Mouse (Mus musculus): ENCODE data around the gene Atp1a4. TPM values are rescaled to one million over a fixed set of nuclear protein-coding genes. Genes with fewer than 3 reads are reported as not detected.

Gene Atp1a4
- polyA plus RNA-seq, 1 experiment from 2014 or later = not detected

DNA sequence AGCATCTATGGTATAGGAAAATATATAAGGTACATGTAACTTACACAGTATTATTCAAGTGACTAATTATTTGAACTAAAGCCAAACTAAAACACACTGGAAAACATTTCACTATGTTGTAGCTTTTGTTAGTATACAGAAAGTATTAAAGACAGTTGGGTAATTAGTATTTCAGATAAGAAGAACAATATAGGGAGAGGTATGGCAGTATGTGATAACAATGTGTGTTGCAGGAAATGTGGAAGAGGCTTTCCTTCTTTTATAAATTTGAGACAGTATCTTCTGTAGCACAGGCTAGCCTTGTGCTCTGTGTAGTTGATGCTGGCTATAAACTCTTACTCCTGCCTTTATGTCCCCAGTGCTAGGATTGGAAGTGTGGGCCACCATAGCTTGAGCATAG is 74.3 kb downstream of the Atp1a4 start:
- no peaks in the 10 kb centered on the region for H3K9me3 ChIP-seq (ENCODE audit: control insufficient read depth, low read length)
- H3K4me2 ChIP-seq (replicated peaks; ENCODE audit: low read depth) = no peak overlapping the region
- no peak for DNase-seq (ENCODE audit: low spot score)
- H3K27me3 ChIP-seq (ENCODE audit: control insufficient read depth, insufficient read depth, low read length) = no peaks in the 10 kb centered on the region
- H3K4me3 ChIP-seq (ENCODE audit: low read depth, low read length) = no peak overlapping the region
- TF ChIP-seq EP300 (optimal IDR thresholded peaks at IDR 0.05) (no peak), CTCF (IDR thresholded peaks at IDR 0.05; ENCODE audit: low read depth) (no peak)
- no peaks in the 10 kb centered on the region for H3K4me1 ChIP-seq (replicated peaks; ENCODE audit: control insufficient read depth, insufficient read depth)
- H3K9ac ChIP-seq (ENCODE audit: low read length) = no peak overlapping the region
- H3K27ac ChIP-seq (replicated peaks) = no peak overlapping the region
- H3K36me3 ChIP-seq (ENCODE audit: control insufficient read depth, insufficient read depth, low read length) = peaks cover 25% of the 10 kb centered on the region
- no peak for ATAC-seq (ENCODE audit: low FRiP score, low TSS enrichment)

DNA sequence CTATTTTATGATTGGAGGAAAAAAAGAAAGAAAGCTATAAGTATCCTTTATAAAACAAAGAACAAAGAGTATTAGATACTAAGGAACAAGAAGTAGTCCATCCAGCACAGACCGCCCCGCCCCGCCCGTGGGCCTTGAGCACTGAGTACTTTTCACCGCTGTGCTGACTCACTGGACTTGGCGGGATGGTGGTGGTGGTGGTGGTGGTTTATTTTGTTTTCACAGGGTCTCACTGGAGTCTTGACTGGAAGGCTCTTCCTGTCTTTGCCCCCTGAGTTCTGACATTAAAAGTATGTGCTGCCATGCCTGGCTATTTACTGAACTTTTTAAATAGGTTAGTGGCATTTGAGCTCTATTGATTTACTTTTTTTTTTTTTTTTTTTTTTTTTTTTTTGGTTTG is 75.2 kb downstream of the Atp1a4 start:
- H3K4me2 ChIP-seq (replicated peaks; ENCODE audit: low read depth) = no peak overlapping the region
- DNase-seq (ENCODE audit: low spot score) (no peak), ATAC-seq (ENCODE audit: low FRiP score, low TSS enrichment) (no peak)
- WGBS = 96% methylated on average over 6 of the region's 6 CpGs
- H3K9ac ChIP-seq (ENCODE audit: low read length) = no peak overlapping the region
- no peak overlapping the region for H3K27ac ChIP-seq (replicated peaks)
- no peaks in the 10 kb centered on the region for H3K4me1 ChIP-seq (replicated peaks; ENCODE audit: control insufficient read depth, insufficient read depth)
- no peaks in the 10 kb centered on the region for H3K9me3 ChIP-seq (ENCODE audit: control insufficient read depth, low read length)
- TF ChIP-seq EP300 (optimal IDR thresholded peaks at IDR 0.05) = no peak
- TF ChIP-seq CTCF (IDR thresholded peaks at IDR 0.05; ENCODE audit: low read depth) = no peak
- H3K27me3 ChIP-seq (ENCODE audit: control insufficient read depth, insufficient read depth, low read length) = no peaks in the 10 kb centered on the region
- H3K4me3 ChIP-seq (ENCODE audit: low read depth, low read length) = no peak overlapping the region
- peaks cover 17% of the 10 kb centered on the region for H3K36me3 ChIP-seq (ENCODE audit: control insufficient read depth, insufficient read depth, low read length)

DNA sequence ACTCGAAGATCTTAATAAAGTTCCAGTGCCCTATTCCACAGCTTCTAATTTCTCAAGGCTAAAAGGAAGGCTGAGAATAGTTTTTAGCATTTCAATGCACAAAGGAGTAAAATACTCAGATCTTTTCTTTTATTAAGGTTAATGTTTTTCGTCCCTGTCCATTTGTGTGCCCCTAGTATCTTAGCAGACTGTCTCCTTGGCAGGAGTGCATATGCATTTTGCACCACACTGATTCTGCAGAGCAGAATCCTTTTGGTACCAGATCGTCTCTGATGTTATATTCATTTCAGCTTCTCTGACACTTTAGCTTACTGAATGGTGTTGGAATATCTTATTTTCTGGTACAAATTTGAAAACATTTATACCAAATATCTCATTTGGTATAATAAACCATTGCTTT is 76.4 kb downstream of the Atp1a4 start:
- Histone ChIP-seq H3K27ac (replicated peaks) (no peak overlapping the region), H3K4me1 (replicated peaks; ENCODE audit: control insufficient read depth, insufficient read depth) (no peaks in the 10 kb centered on the region), H3K36me3 (ENCODE audit: control insufficient read depth, insufficient read depth, low read length) (peaks cover 9% of the 10 kb centered on the region), H3K4me2 (replicated peaks; ENCODE audit: low read depth) (no peak overlapping the region), H3K4me3 (ENCODE audit: low read depth, low read length) (no peak overlapping the region), H3K9ac (ENCODE audit: low read length) (no peak overlapping the region), H3K9me3 (ENCODE audit: control insufficient read depth, low read length) (no peaks in the 10 kb centered on the region), H3K27me3 (ENCODE audit: control insufficient read depth, insufficient read depth, low read length) (no peaks in the 10 kb centered on the region)
- TF ChIP-seq EP300 (optimal IDR thresholded peaks at IDR 0.05) (no peak), CTCF (IDR thresholded peaks at IDR 0.05; ENCODE audit: low read depth) (no peak)
- ATAC-seq (ENCODE audit: low FRiP score, low TSS enrichment) = no peak
- WGBS = 94% methylated on average over 3 of the region's 3 CpGs
- no peak for DNase-seq (ENCODE audit: low spot score)

DNA sequence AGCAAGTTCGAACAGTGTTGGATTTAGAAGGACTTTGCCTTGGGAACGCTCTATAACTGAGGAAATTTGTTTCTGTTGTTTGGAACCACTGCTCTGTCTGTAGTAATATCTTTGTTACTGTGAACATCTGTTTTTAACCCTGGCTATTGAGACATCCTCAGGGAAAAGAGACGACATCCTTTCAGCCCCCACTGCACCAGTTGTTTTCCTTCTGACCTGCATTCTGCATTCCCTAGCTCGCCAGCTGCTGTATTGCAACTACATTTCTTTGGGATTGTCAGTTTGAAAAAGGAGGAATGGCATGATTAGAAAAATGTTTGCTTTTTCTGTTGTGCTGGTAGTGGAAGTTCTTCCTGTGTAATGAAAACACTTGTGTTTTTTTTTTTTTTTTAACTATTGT is 77.3 kb downstream of the Atp1a4 start:
- ATAC-seq (ENCODE audit: low FRiP score, low TSS enrichment) (no peak), DNase-seq (ENCODE audit: low spot score) (no peak)
- Histone ChIP-seq H3K27ac (replicated peaks) (no peak overlapping the region), H3K4me3 (ENCODE audit: low read depth, low read length) (no peak overlapping the region), H3K36me3 (ENCODE audit: control insufficient read depth, insufficient read depth, low read length) (peaks cover 5% of the 10 kb centered on the region; the same call in 1 of the 2 replicates), H3K27me3 (ENCODE audit: control insufficient read depth, insufficient read depth, low read length) (no peaks in the 10 kb centered on the region), H3K4me2 (replicated peaks; ENCODE audit: low read depth) (no peak overlapping the region), H3K9ac (ENCODE audit: low read length) (no peak overlapping the region), H3K9me3 (ENCODE audit: control insufficient read depth, low read length) (no peaks in the 10 kb centered on the region), H3K4me1 (replicated peaks; ENCODE audit: control insufficient read depth, insufficient read depth) (no peaks in the 10 kb centered on the region)
- 35% methylated on average over 4 of the region's 4 CpGs for WGBS
- no peak for TF ChIP-seq CTCF (IDR thresholded peaks at IDR 0.05; ENCODE audit: low read depth)
- TF ChIP-seq EP300 (optimal IDR thresholded peaks at IDR 0.05) = no peak

DNA sequence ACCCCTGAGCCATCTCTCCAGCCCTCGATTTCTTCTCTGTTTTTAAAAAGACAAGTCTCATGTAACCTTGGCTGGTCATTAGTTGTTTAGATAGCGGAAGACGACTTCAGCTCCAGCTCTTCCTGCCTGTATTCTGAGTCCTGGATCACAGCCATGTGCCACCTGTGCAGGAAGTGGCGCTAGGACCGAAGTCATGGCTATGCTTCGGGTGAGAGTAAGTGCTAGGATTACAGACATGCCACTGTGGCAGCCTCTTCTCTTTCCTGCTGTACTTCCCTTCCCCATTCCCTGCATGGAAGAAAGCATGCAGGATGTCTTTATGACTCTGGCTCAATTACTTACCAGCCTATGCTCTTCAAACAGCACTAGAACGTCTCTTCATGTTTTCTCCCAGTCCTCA is 79.1 kb downstream of the Atp1a4 start:
- H3K36me3 ChIP-seq (ENCODE audit: control insufficient read depth, insufficient read depth, low read length) = peaks cover 11% of the 10 kb centered on the region; the same call in 1 of the 2 replicates
- H3K27ac ChIP-seq (replicated peaks) = no peak overlapping the region
- 63% methylated on average over 7 of the region's 7 CpGs for WGBS

GRCm38 (mm10) chr1:172177791-172178190 is 80.4 kb downstream of the Atp1a4 start:
- H3K4me1 ChIP-seq (replicated peaks; ENCODE audit: control insufficient read depth, insufficient read depth) = no peaks in the 10 kb centered on the region
- H3K4me3 ChIP-seq (ENCODE audit: low read depth, low read length) = no peak overlapping the region
- TF ChIP-seq EP300 (optimal IDR thresholded peaks at IDR 0.05) = no peak
- no peak for TF ChIP-seq CTCF (IDR thresholded peaks at IDR 0.05; ENCODE audit: low read depth)
- no peak overlapping the region for H3K4me2 ChIP-seq (replicated peaks; ENCODE audit: low read depth)
- H3K27me3 ChIP-seq (ENCODE audit: control insufficient read depth, insufficient read depth, low read length) = no peaks in the 10 kb centered on the region
- DNase-seq (ENCODE audit: low spot score) (no peak), ATAC-seq (ENCODE audit: low FRiP score, low TSS enrichment) (no peak)
- H3K27ac ChIP-seq (replicated peaks) = no peak overlapping the region
- H3K9ac ChIP-seq (ENCODE audit: low read length) = no peak overlapping the region
- no peaks in the 10 kb centered on the region for H3K9me3 ChIP-seq (ENCODE audit: control insufficient read depth, low read length)
- WGBS = 68% methylated on average over 7 of the region's 7 CpGs
- peaks cover 19% of the 10 kb centered on the region; the same call in 1 of the 2 replicates for H3K36me3 ChIP-seq (ENCODE audit: control insufficient read depth, insufficient read depth, low read length)

More for the DNA sequence above, 79.1 kb downstream of the Atp1a4 start:
- no peaks in the 10 kb centered on the region for H3K9me3 ChIP-seq (ENCODE audit: control insufficient read depth, low read length)
- H3K4me1 ChIP-seq (replicated peaks; ENCODE audit: control insufficient read depth, insufficient read depth) = no peaks in the 10 kb centered on the region
- DNase-seq (ENCODE audit: low spot score) (no peak), ATAC-seq (ENCODE audit: low FRiP score, low TSS enrichment) (no peak)
- no peak overlapping the region for H3K9ac ChIP-seq (ENCODE audit: low read length)
- H3K4me3 ChIP-seq (ENCODE audit: low read depth, low read length) = no peak overlapping the region
- TF ChIP-seq CTCF (IDR thresholded peaks at IDR 0.05; ENCODE audit: low read depth) (no peak), EP300 (optimal IDR thresholded peaks at IDR 0.05) (no peak)
- H3K4me2 ChIP-seq (replicated peaks; ENCODE audit: low read depth) = no peak overlapping the region
- H3K27me3 ChIP-seq (ENCODE audit: control insufficient read depth, insufficient read depth, low read length) = no peaks in the 10 kb centered on the region

Other genes with a start within 250 kb of the Atp1a4 start
- gene Vangl2, start 230.0 kb downstream of the Atp1a4 start, polyA plus RNA-seq (2015; fragmentation: Nextera tagmentation; extraction: Ambion mirVana) = 5.2 and 5.4 TPM in 2 replicates
- not detected in 2 replicates for gene Nhlh1, start 200.8 kb downstream of the Atp1a4 start, polyA plus RNA-seq (2015; fragmentation: Nextera tagmentation; extraction: Ambion mirVana)
- gene Copa, start 175.9 kb downstream of the Atp1a4 start, polyA plus RNA-seq (2015; fragmentation: Nextera tagmentation; extraction: Ambion mirVana) = 89.6 and 90.8 TPM in 2 replicates
- 79.3 and 84.2 TPM in 2 replicates for gene Ncstn, start 175.6 kb downstream of the Atp1a4 start, polyA plus RNA-seq (2015; fragmentation: Nextera tagmentation; extraction: Ambion mirVana)
- gene Pex19, start 131.7 kb downstream of the Atp1a4 start, polyA plus RNA-seq (2015; fragmentation: Nextera tagmentation; extraction: Ambion mirVana) = 82.9 and 92.0 TPM in 2 replicates
- gene Dcaf8, start 110.3 kb downstream of the Atp1a4 start, polyA plus RNA-seq (2015; fragmentation: Nextera tagmentation; extraction: Ambion mirVana) = 57.0 and 59.8 TPM in 2 replicates
- 79.4 and 81.6 TPM in 2 replicates for gene Pea15a, start 51.6 kb downstream of the Atp1a4 start, polyA plus RNA-seq (2015; fragmentation: Nextera tagmentation; extraction: Ambion mirVana)
- 9.8 and 9.9 TPM in 2 replicates for gene Casq1, start 38.5 kb downstream of the Atp1a4 start, polyA plus RNA-seq (2015; fragmentation: Nextera tagmentation; extraction: Ambion mirVana)
- gene Igsf8, start 3.2 kb upstream of the Atp1a4 start, polyA plus RNA-seq (2015; fragmentation: Nextera tagmentation; extraction: Ambion mirVana) = 19.1 and 19.5 TPM in 2 replicates
- gene Atp1a2, start 39.6 kb upstream of the Atp1a4 start, polyA plus RNA-seq (2015; fragmentation: Nextera tagmentation; extraction: Ambion mirVana) = 3.1 and 4.1 TPM in 2 replicates
- 0.07 TPM in 2 replicates for gene Kcnj9, start 70.9 kb upstream of the Atp1a4 start, polyA plus RNA-seq (2015; fragmentation: Nextera tagmentation; extraction: Ambion mirVana)
- gene Kcnj10, start 82.8 kb upstream of the Atp1a4 start, polyA plus RNA-seq (2015; fragmentation: Nextera tagmentation; extraction: Ambion mirVana) = 0.17 and 0.25 TPM in 2 replicates
- gene Pigm, start 118.1 kb upstream of the Atp1a4 start, polyA plus RNA-seq (2015; fragmentation: Nextera tagmentation; extraction: Ambion mirVana) = 3.6 and 3.8 TPM in 2 replicates
- 1.8 TPM in 2 replicates for gene Slamf9, start 216.9 kb upstream of the Atp1a4 start, polyA plus RNA-seq (2015; fragmentation: Nextera tagmentation; extraction: Ambion mirVana)
- 16.7 and 19.9 TPM in 2 replicates for gene Igsf9, start 223.4 kb upstream of the Atp1a4 start, polyA plus RNA-seq (2015; fragmentation: Nextera tagmentation; extraction: Ambion mirVana)
- gene Tagln2, start 241.6 kb upstream of the Atp1a4 start, polyA plus RNA-seq (2015; fragmentation: Nextera tagmentation; extraction: Ambion mirVana) = 564 and 594 TPM in 2 replicates